Mouse (Mus musculus) C2C12 (cell line): Measurements from ENCODE around the gene Sinhcaf.

Experiments used
- CEBPB ChIP-seq: IDR thresholded peaks from one replicate; pipeline ENCODE4 v1.6.1; 2011; ENCODE audit warnings: low read depth, mild to moderate bottlenecking, control low read depth, moderate library complexity
- CTCF ChIP-seq: IDR thresholded peaks from one replicate; pipeline ENCODE4 v1.5.1; 2011; ENCODE audit not compliant: control insufficient read depth, insufficient read depth, insufficient read length
- FOSL1 ChIP-seq: IDR thresholded peaks from one replicate; pipeline ENCODE4 v1.8.0; 2011; ENCODE audit warnings: mild to moderate bottlenecking, low read length; ENCODE audit not compliant: poor library complexity, insufficient read depth, severe bottlenecking
- MAX ChIP-seq: IDR thresholded peaks from one replicate; pipeline ENCODE4 v1.6.1; 2011; ENCODE audit warnings: mild to moderate bottlenecking, control low read depth
- MYOD1 ChIP-seq: IDR thresholded peaks from one replicate; pipeline ENCODE4 v1.6.1; 2011; ENCODE audit warnings: low read depth; ENCODE audit not compliant: control insufficient read depth, insufficient read length
- MYOG ChIP-seq: IDR thresholded peaks from one replicate; pipeline ENCODE4 v1.6.1; 2011; ENCODE audit not compliant: control insufficient read depth, insufficient read length; ENCODE audit errors: extremely low read depth
- USF1 ChIP-seq: IDR thresholded peaks from one replicate; pipeline ENCODE4 v1.6.1; 2011; ENCODE audit warnings: low read depth, mild to moderate bottlenecking, control low read depth, moderate library complexity

DNA sequence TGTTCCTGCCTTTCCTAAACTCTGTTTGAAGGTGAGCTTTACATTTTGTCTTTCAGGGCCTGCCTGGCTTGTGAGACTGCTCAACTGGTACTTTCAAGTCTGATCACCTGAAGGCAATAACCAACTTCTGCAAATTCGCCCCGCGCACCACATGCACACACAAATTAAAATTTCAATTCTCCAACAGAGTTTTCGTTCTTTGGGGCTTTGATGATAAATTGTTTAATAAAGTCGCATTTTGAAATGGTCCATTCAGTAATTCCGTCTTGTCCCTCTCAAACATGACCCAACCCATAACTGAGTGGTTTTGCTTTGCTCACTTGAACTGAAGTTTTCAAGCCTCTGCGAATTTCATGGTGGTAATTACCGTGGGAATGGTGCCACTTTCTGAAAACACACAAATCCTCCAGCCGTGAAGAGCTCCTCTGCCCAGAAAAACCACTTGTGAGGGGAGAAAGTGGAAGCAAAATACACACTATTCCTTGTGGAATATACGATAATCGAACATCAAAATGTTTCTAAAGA, 676 bp upstream of the Sinhcaf start:
- no peak for TF ChIP-seq CTCF
- TF ChIP-seq CEBPB: no peak
- no peak for TF ChIP-seq MAX
- TF ChIP-seq MYOD1: no peak
- no peak for TF ChIP-seq MYOG
- TF ChIP-seq USF1: no peak
- no peak for TF ChIP-seq FOSL1
